Mouse (Mus musculus): ENCODE results near the gene Abcc2. TPM values are rescaled to one million over a fixed set of nuclear protein-coding genes. Genes with fewer than 3 reads are reported as not detected.

Abcc2 gene
- not detected for total RNA-seq (2023)

DNA sequence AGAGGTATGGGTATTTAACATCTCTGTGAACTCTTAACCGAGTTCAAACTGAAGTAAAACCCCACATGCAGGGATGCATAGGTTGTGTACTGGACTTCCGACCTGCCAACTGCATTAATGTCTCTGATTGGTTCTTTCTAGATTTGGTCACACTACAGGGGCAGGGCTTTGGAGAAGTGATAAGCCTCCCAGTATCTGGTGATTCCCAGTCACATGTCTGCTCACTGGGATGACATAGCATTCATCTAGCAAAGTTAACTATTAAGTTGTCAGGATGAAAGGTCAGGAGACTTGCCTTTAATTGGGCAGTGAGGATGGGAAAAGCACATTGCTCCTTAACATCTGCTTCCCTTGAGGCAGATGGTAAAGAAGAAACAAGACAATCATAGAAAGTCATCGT is at the start of gene Abcc2:
Gene Abcc2, plus strand, starts transcription at position 213 of the 400 bp plus-strand sequence.

GRCm38 (mm10) chr19:43752489-43753225 is 29.3 kb upstream of the Abcc2 start, which contains the start of the genes Cutc and Cox15:
Gene Cutc (plus strand): TSS chr19:43752996.
Gene Cox15 (minus strand): TSS chr19:43753000.

Other genes with a start within 250 kb of the Abcc2 start
- not detected for gene Nkx2-3, start 169.9 kb upstream of the Abcc2 start, total RNA-seq (2023)
- gene Slc25a28, start 107.3 kb upstream of the Abcc2 start, total RNA-seq (2023): 49.7 TPM
- gene Entpd7, start 92.5 kb upstream of the Abcc2 start, total RNA-seq (2023): 8.6 TPM
- gene Cutc, start 29.2 kb upstream of the Abcc2 start, total RNA-seq (2023): 7.2 TPM
- 13.2 TPM for gene Cox15, start 29.2 kb upstream of the Abcc2 start, total RNA-seq (2023)
- gene Dnmbp, start 158.0 kb downstream of the Abcc2 start, total RNA-seq (2023): 8.1 TPM
- not detected for gene Cpn1, start 204.4 kb downstream of the Abcc2 start, total RNA-seq (2023)
- not detected for gene Cyp2c23, start 247.0 kb downstream of the Abcc2 start, total RNA-seq (2023)